Mouse (Mus musculus) adrenal gland, adult 8-10 months (tissue): ENCODE measurements around the gene Psmd9. TPM values are rescaled to one million over a fixed set of nuclear protein-coding genes. Genes with fewer than 3 reads are reported as not detected.

Experiments
- total RNA-seq, 4 experiments: library from RNA; stranded (reverse); gene quantifications; 2 replicates each; pipeline ENCODE4 v1.2.4; 2022

Gene Psmd9
- total RNA-seq, 4 experiments from 2014 or later: 23.3 to 33.3 (median 28.0) TPM

Other genes starting within 250 kb of the Psmd9 start
- 10 to 100 TPM; 16.9 to 20.0 (median 18.5) TPM for gene Kdm2b, start 179.6 kb upstream of the Psmd9 start, total RNA-seq
- 10 to 100 TPM; 11.5 to 13.5 (median 12.0) TPM for gene Orai1, start 154.3 kb upstream of the Psmd9 start, total RNA-seq
- not detected for gene Morn3, start 122.4 kb upstream of the Psmd9 start, total RNA-seq
- 10 to 100 TPM in 3 of 4 experiments, 1 to 10 TPM in 1; 9.8 to 22.3 (median 14.5) TPM for gene Tmem120b, start 101.0 kb upstream of the Psmd9 start, total RNA-seq
- gene Rhof, start 36.7 kb upstream of the Psmd9 start, total RNA-seq: 1 to 10 TPM; 1.3 to 4.4 (median 3.3) TPM
- 10 to 100 TPM; 24.2 to 40.1 (median 32.6) TPM for gene Setd1b, start 27.2 kb upstream of the Psmd9 start, total RNA-seq
- 1 to 10 TPM in 3 of 4 experiments, not detected in 1; 1.2 to 1.5 (median 1.3) TPM for gene Hpd, start 13.3 kb downstream of the Psmd9 start, total RNA-seq
- 1 to 10 TPM in 3 of 4 experiments, under 1 TPM in 1; 0.59 to 1.8 (median 1.3) TPM for gene Wdr66, start 82.7 kb downstream of the Psmd9 start, total RNA-seq
- gene Bcl7a, start 174.4 kb downstream of the Psmd9 start, total RNA-seq: 10 to 100 TPM in 3 of 4 experiments, 1 to 10 TPM in 1; 9.7 to 15.1 (median 13.2) TPM
- 10 to 100 TPM; 21.6 to 32.8 (median 27.1) TPM for gene Mlxip, start 225.4 kb downstream of the Psmd9 start, total RNA-seq